Mouse (Mus musculus) testis, adult 10 weeks (tissue): Measurements from ENCODE around the gene Slc16a4. TPM values are rescaled to one million over a fixed set of nuclear protein-coding genes. Genes with fewer than 3 reads are reported as not detected.

Experiments
- polyA plus RNA-seq: library from polyadenylated mRNA; stranded (reverse); fragments of 350-450 nt; fragmentation: Illumina TruSeq; extraction: RNeasy Lipid Tissue Mini Kit (QIAGEN cat#74804); gene quantifications from one replicate; pipeline ENCODE4 v1.2.3, GENCODE M21; 2014; ENCODE audit warnings: low read depth, low replicate concordance

The Slc16a4 gene
- 5.9 TPM for polyA plus RNA-seq

GRCm38 (mm10) chr3:107290764-107291381, at the start of gene Slc16a4:
Gene Slc16a4 (plus strand): TSS chr3:107291230.

GRCm38 (mm10) chr3:107278479-107279269, 12.4 kb upstream of the Slc16a4 start, which contains the start of gene Lamtor5:
Gene Lamtor5 (plus strand): TSS chr3:107278858.

GRCm38 (mm10) chr3:107333381-107334201, 42.6 kb downstream of the Slc16a4 start, which contains the start of gene Rbm15:
Gene Rbm15 (minus strand): TSS chr3:107333673.

Other genes with a start within 250 kb of the Slc16a4 start
- 0.08 TPM for gene Kcna2, start 190.1 kb upstream of the Slc16a4 start, polyA plus RNA-seq
- not detected for gene Kcna10, start 108.2 kb upstream of the Slc16a4 start, polyA plus RNA-seq
- gene Cym, start 69.5 kb upstream of the Slc16a4 start, polyA plus RNA-seq, result not detected
- not detected for gene A630076J17Rik, start 60.6 kb upstream of the Slc16a4 start, polyA plus RNA-seq
- gene Prok1, start 51.5 kb upstream of the Slc16a4 start, polyA plus RNA-seq, result not detected
- gene Lamtor5, start 12.4 kb upstream of the Slc16a4 start, polyA plus RNA-seq, result 98.9 TPM
- gene Rbm15, start 42.4 kb downstream of the Slc16a4 start, polyA plus RNA-seq, result 9.2 TPM
- not detected for gene Kcnc4, start 168.3 kb downstream of the Slc16a4 start, polyA plus RNA-seq
- 0.41 TPM for gene Slc6a17, start 226.8 kb downstream of the Slc16a4 start, polyA plus RNA-seq